Mouse (Mus musculus) stomach, postnatal 0 days (tissue): ENCODE data around the gene Tapt1. TPM values are rescaled to one million over a fixed set of nuclear protein-coding genes. Genes with fewer than 3 reads are reported as not detected.

Source experiments
- ATAC-seq: fragments of 200-750 bp; cut with Nextera tagmentation; 2 replicates; pipeline ENCODE4 v1.8.0; 2017; ENCODE audit not compliant: low FRiP score, low TSS enrichment
- DNase-seq: peaks from one replicate; pipeline ENCODE4 v3.0.0-alpha.2; 2016; ENCODE audit warnings: low spot score
- H3K27ac ChIP-seq: fragments of 300-500 bp; sonication (generic); replicated peaks from 2 replicates; pipeline ENCODE4 v1.5.1; 2014; ENCODE audit warnings: mild to moderate bottlenecking, control low read depth
- H3K27me3 ChIP-seq: fragments of 300-500 bp; sonication (generic); 2 replicates; pipeline ENCODE4 v1.6.1; 2014; ENCODE audit warnings: low read length; ENCODE audit not compliant: control insufficient read depth, insufficient read depth
- H3K36me3 ChIP-seq: fragments of 300-500 bp; sonication (generic); 2 replicates; pipeline ENCODE4 v1.6.1; 2014; ENCODE audit warnings: low read length, mixed read lengths; ENCODE audit not compliant: control insufficient read depth, insufficient read depth
- H3K4me1 ChIP-seq: fragments of 300-500 bp; sonication (generic); replicated peaks from 2 replicates; pipeline ENCODE4 v1.6.1; 2014; ENCODE audit warnings: antibody characterized with exemption; ENCODE audit not compliant: control insufficient read depth, insufficient read depth
- H3K4me2 ChIP-seq: fragments of 300-500 bp; sonication (generic); replicated peaks from 2 replicates; pipeline ENCODE4 v1.6.1; 2014; ENCODE audit warnings: low read depth, mild to moderate bottlenecking, control low read depth, moderate library complexity
- H3K4me3 ChIP-seq: fragments of 300-500 bp; sonication (generic); 2 replicates; pipeline ENCODE4 v1.5.1; 2014; ENCODE audit warnings: low read depth, low read length, control low read depth
- H3K9ac ChIP-seq: fragments of 300-500 bp; sonication (generic); 2 replicates; pipeline ENCODE4 v1.6.1; 2014; ENCODE audit warnings: mild to moderate bottlenecking, low read length, control low read depth, mixed read lengths
- H3K9me3 ChIP-seq: fragments of 300-500 bp; sonication (generic); 2 replicates; pipeline ENCODE4 v1.6.1; 2016; ENCODE audit warnings: low read length; ENCODE audit not compliant: control insufficient read depth
- CTCF ChIP-seq: IDR thresholded peaks from 2 replicates; pipeline ENCODE4 v1.5.1; 2016; ENCODE audit warnings: antibody characterized with exemption, low read depth, mild to moderate bottlenecking, moderate library complexity
- EP300 ChIP-seq: optimal IDR thresholded peaks from 2 replicates; pipeline ENCODE3; 2016; ENCODE audit warnings: antibody characterized with exemption
- WGBS: fragments of 180-500 bp; shearing (Covaris S2); extraction: QIAGEN DNeasy Blood & Tissue Kit; methylation state at CpG from one replicate; pipeline ENCODE4 v1.1.7; 2014; 5-methylcytosine and 5-hydroxymethylcytosine counted together
- polyA plus RNA-seq: library from polyadenylated mRNA; unstranded; fragments of >200 nt; fragmentation: Nextera tagmentation; extraction: Ambion mirVana; gene quantifications from 2 replicates; pipeline ENCODE4 v1.2.1, GENCODE M21; 2015

Gene Tapt1
- polyA plus RNA-seq, 1 experiment from 2014 or later: 17.2 TPM

DNA sequence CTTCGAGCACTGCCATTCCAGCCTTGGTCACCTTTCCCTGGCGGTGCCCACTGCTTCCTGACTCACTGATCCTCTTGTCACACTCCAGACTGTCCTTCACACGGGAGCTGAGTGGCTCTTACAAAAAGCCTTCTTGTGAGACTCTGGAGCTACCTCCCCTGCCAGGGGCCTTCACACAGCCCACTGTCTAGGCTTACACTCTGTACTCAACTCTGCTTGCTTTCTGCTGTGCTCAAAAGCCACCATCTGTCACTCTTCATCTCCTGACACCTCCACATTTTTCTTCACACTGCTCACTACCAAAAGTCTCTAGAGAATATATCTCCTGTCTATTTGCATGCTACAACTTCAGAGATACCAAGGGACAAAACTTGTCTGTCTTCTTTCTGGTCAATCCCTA lies 46.0 kb downstream of the Tapt1 start:
- no peak for TF ChIP-seq CTCF
- no peak for TF ChIP-seq EP300
- no peak overlapping the region for H3K4me3 ChIP-seq
- H3K9ac ChIP-seq: no peak overlapping the region
- WGBS: 77% methylated on average over 3 of the region's 3 CpGs
- H3K27me3 ChIP-seq: no peaks in the 10 kb centered on the region
- ATAC-seq (no peak), DNase-seq (no peak)
- H3K27ac ChIP-seq: no peak overlapping the region
- H3K4me2 ChIP-seq: no peak overlapping the region
- no peaks in the 10 kb centered on the region for H3K9me3 ChIP-seq
- peaks cover 27% of the 10 kb centered on the region for H3K36me3 ChIP-seq
- H3K4me1 ChIP-seq: no peaks in the 10 kb centered on the region

DNA sequence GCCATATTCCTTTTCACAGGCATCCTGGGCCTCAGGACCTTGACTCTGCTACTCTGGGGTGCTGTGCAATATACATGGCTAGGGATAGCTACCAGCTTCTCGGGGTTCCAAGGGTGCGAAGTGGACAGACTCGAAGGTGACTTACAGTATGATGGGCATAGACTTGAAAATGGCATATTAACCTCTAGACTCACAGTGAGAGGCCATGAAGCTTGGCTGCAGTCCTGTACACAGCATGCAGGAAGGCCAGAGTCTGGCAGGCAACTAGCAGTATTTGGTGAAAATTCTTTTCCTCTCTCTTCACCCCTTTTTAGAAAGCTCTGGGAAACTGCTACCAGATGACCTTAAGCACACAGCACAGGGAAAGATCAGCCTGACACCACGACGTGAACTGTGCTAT lies 52.4 kb downstream of the Tapt1 start:
- Histone ChIP-seq H3K4me2 (no peak overlapping the region), H3K4me3 (no peak overlapping the region), H3K4me1 (no peaks in the 10 kb centered on the region), H3K27me3 (no peaks in the 10 kb centered on the region), H3K27ac (no peak overlapping the region), H3K9ac (no peak overlapping the region), H3K36me3 (peaks cover 21% of the 10 kb centered on the region), H3K9me3 (no peaks in the 10 kb centered on the region)
- 85% methylated on average over 5 of the region's 5 CpGs for WGBS
- TF ChIP-seq CTCF: no peak
- no peak for TF ChIP-seq EP300
- no peak for ATAC-seq
- no peak for DNase-seq

GRCm38 (mm10) chr5:44166866-44167265 lies 59.6 kb downstream of the Tapt1 start:
- ATAC-seq (no peak), DNase-seq (no peak)
- Histone ChIP-seq H3K4me2 (no peak overlapping the region), H3K27me3 (no peaks in the 10 kb centered on the region), H3K27ac (no peak overlapping the region), H3K36me3 (no peaks in the 10 kb centered on the region), H3K4me1 (no peaks in the 10 kb centered on the region), H3K9ac (no peak overlapping the region), H3K4me3 (no peak overlapping the region), H3K9me3 (no peaks in the 10 kb centered on the region)
- TF ChIP-seq EP300 (no peak), CTCF (no peak)
- 79% methylated on average over 6 of the region's 6 CpGs for WGBS

GRCm38 (mm10) chr5:44165854-44166253 lies 60.6 kb downstream of the Tapt1 start:
- no peak overlapping the region for H3K9ac ChIP-seq
- 46% methylated on average over 2 of the region's 2 CpGs for WGBS
- H3K27ac ChIP-seq: no peak overlapping the region
- TF ChIP-seq EP300: no peak
- peak; percentile 72 for TF ChIP-seq CTCF
- ATAC-seq (no peak), DNase-seq (peak; percentile 57)
- no peaks in the 10 kb centered on the region for H3K4me1 ChIP-seq
- no peak overlapping the region for H3K4me2 ChIP-seq
- H3K9me3 ChIP-seq: no peaks in the 10 kb centered on the region
- H3K4me3 ChIP-seq: no peak overlapping the region
- H3K27me3 ChIP-seq: no peaks in the 10 kb centered on the region
- H3K36me3 ChIP-seq: no peaks in the 10 kb centered on the region

- TF ChIP-seq CTCF (no peak), EP300 (no peak)
- Histone ChIP-seq H3K9me3 (no peaks in the 10 kb centered on the region), H3K4me1 (no peaks in the 10 kb centered on the region), H3K36me3 (no peaks in the 10 kb centered on the region), H3K27ac (no peak overlapping the region), H3K27me3 (no peaks in the 10 kb centered on the region), H3K9ac (no peak overlapping the region), H3K4me3 (no peak overlapping the region), H3K4me2 (no peak overlapping the region)
- DNase-seq: no peak
- 57% methylated on average over 7 of the region's 7 CpGs for WGBS
- ATAC-seq: no peak
Measured at GRCm38 (mm10) chr5:44164233-44164776, 62.1 kb downstream of the Tapt1 start.

GRCm38 (mm10) chr5:44163318-44163717 lies 63.1 kb downstream of the Tapt1 start:
- DNase-seq: no peak
- no peaks in the 10 kb centered on the region for H3K27me3 ChIP-seq
- no peak overlapping the region for H3K4me2 ChIP-seq
- no peak overlapping the region for H3K27ac ChIP-seq
- no peak overlapping the region for H3K9ac ChIP-seq
- H3K4me1 ChIP-seq: no peaks in the 10 kb centered on the region
- ATAC-seq: no peak
- H3K36me3 ChIP-seq: no peaks in the 10 kb centered on the region
- H3K4me3 ChIP-seq: no peak overlapping the region
- no peaks in the 10 kb centered on the region for H3K9me3 ChIP-seq
- WGBS: 94% methylated on average over 3 of the region's 3 CpGs
- TF ChIP-seq CTCF (peak; percentile 45), EP300 (no peak)
